Mouse (Mus musculus) heart, adult 2 months (tissue): ENCODE data around the gene Rabepk.

Experiments used
- CTCF ChIP-seq: fragments of 200-600 bp; IDR thresholded peaks from 2 replicates; pipeline ENCODE4 v1.8.1; 2022; ENCODE audit warnings: antibody characterized with exemption, mild to moderate bottlenecking, moderate library complexity
- EP300 ChIP-seq: fragments of 200-500 bp; IDR thresholded peaks from 2 replicates; pipeline ENCODE4 v1.6.1; 2011; ENCODE audit warnings: low read depth, low read length, control low read depth; ENCODE audit not compliant: insufficient read depth
- POLR2A ChIP-seq: fragments of 200-500 bp; IDR thresholded peaks from 2 replicates; pipeline ENCODE4 v1.6.1; 2011; ENCODE audit warnings: mild to moderate bottlenecking, low read depth, low read length, control low read depth; ENCODE audit not compliant: insufficient read depth

DNA sequence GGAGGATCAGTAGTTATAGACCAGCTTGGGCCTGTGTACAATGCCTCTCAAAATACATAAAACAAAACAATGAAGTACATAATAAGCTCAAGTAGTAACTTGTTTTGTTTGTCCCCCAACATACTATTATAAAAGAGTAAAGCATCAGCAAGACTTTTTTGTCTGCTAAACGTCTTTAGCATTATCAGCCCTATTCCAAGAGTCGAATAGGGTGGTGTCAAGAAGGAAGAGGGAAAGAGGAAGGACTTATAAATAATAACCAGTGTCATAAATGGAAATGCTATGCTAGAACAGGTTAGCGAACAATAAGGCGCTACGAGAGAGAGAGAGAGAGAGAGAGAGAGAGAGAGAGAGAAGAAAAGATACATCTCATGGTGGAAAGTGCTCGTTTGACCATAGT is 28.8 kb downstream of the Rabepk start:
- TF ChIP-seq POLR2A, result no peak
- TF ChIP-seq CTCF, result no peak
- TF ChIP-seq EP300, result no peak
